Mouse (Mus musculus): ENCODE results near the gene Ccm2l. TPM values are rescaled to one million over a fixed set of nuclear protein-coding genes. Genes with fewer than 3 reads are reported as not detected.

The Ccm2l gene
- polyA plus RNA-seq (2012; ENCODE audit: insufficient read depth, insufficient read length, low replicate concordance, missing spikeins), result not detected in 2 replicates

- TF ChIP-seq POLR2A (IDR thresholded peaks at IDR 0.05; ENCODE audit: insufficient read depth, low read depth, low read length), result no peak
- TF ChIP-seq CTCF (IDR thresholded peaks at IDR 0.05; ENCODE audit: insufficient read depth, low read depth, low read length), result no peak
- H3K27ac ChIP-seq (ENCODE audit: insufficient read depth, low read depth, low read length), result no peak within 1 kb of the TSS
- WGBS, result 62% methylated on average over 12 of the region's 12 CpGs
- H3K4me1 ChIP-seq (ENCODE audit: control insufficient read depth, insufficient read depth, low read length), result peaks cover 4% of the 10 kb centered on the region; the same call in 1 of the 2 replicates
- peak within 1 kb of the TSS; percentile 0; the same call in 1 of the 2 replicates for H3K4me3 ChIP-seq (ENCODE audit: insufficient read depth, low read depth, low read length)
Observed at GRCm38 (mm10) chr2:153065747-153066508, at the start of gene Ccm2l. TSS of gene Ccm2l (plus strand) at chr2:153065955.

GRCm38 (mm10) chr2:153016786-153017185, 49.0 kb upstream of the Ccm2l start:
- TF ChIP-seq CTCF (IDR thresholded peaks at IDR 0.05; ENCODE audit: insufficient read depth, low read depth, low read length), result no peak
- no peak for TF ChIP-seq POLR2A (IDR thresholded peaks at IDR 0.05; ENCODE audit: insufficient read depth, low read depth, low read length)
- 47% methylated on average over 5 of the region's 5 CpGs for WGBS
- Histone ChIP-seq H3K4me1 (ENCODE audit: control insufficient read depth, insufficient read depth, low read length) (peaks cover 8% of the 10 kb centered on the region), H3K27ac (ENCODE audit: insufficient read depth, low read depth, low read length) (no peak overlapping the region), H3K4me3 (ENCODE audit: insufficient read depth, low read depth, low read length) (no peak overlapping the region)

GRCm38 (mm10) chr2:153019355-153019754, 46.4 kb upstream of the Ccm2l start:
- WGBS, result 87% methylated on average over 3 of the region's 3 CpGs
- Histone ChIP-seq H3K27ac (ENCODE audit: insufficient read depth, low read depth, low read length) (no peak overlapping the region), H3K4me3 (ENCODE audit: insufficient read depth, low read depth, low read length) (no peak overlapping the region), H3K4me1 (ENCODE audit: control insufficient read depth, insufficient read depth, low read length) (no peaks in the 10 kb centered on the region)
- TF ChIP-seq CTCF (IDR thresholded peaks at IDR 0.05; ENCODE audit: insufficient read depth, low read depth, low read length), result no peak

GRCm38 (mm10) chr2:153021163-153021562, 44.6 kb upstream of the Ccm2l start:
- TF ChIP-seq CTCF (IDR thresholded peaks at IDR 0.05; ENCODE audit: insufficient read depth, low read depth, low read length) (no peak), POLR2A (IDR thresholded peaks at IDR 0.05; ENCODE audit: insufficient read depth, low read depth, low read length) (no peak)
- no peak overlapping the region for H3K27ac ChIP-seq (ENCODE audit: insufficient read depth, low read depth, low read length)
- no peaks in the 10 kb centered on the region for H3K4me1 ChIP-seq (ENCODE audit: control insufficient read depth, insufficient read depth, low read length)
- 82% methylated on average over 3 of the region's 3 CpGs for WGBS
- H3K4me3 ChIP-seq (ENCODE audit: insufficient read depth, low read depth, low read length), result no peak overlapping the region

- Histone ChIP-seq H3K4me3 (ENCODE audit: insufficient read depth, low read depth, low read length) (no peak overlapping the region), H3K27ac (ENCODE audit: insufficient read depth, low read depth, low read length) (no peak overlapping the region), H3K4me1 (ENCODE audit: control insufficient read depth, insufficient read depth, low read length) (no peaks in the 10 kb centered on the region)
- 62% methylated on average over 4 of the region's 4 CpGs for WGBS
- TF ChIP-seq CTCF (IDR thresholded peaks at IDR 0.05; ENCODE audit: insufficient read depth, low read depth, low read length) (no peak), POLR2A (IDR thresholded peaks at IDR 0.05; ENCODE audit: insufficient read depth, low read depth, low read length) (no peak)
Observed at GRCm38 (mm10) chr2:153022855-153023254, 42.9 kb upstream of the Ccm2l start.

GRCm38 (mm10) chr2:153026052-153026451, 39.7 kb upstream of the Ccm2l start:
- Histone ChIP-seq H3K4me3 (ENCODE audit: insufficient read depth, low read depth, low read length) (no peak overlapping the region), H3K4me1 (ENCODE audit: control insufficient read depth, insufficient read depth, low read length) (peaks cover 2% of the 10 kb centered on the region; the same call in 1 of the 2 replicates), H3K27ac (ENCODE audit: insufficient read depth, low read depth, low read length) (no peak overlapping the region)
- no peak for TF ChIP-seq POLR2A (IDR thresholded peaks at IDR 0.05; ENCODE audit: insufficient read depth, low read depth, low read length)
- no peak for TF ChIP-seq CTCF (IDR thresholded peaks at IDR 0.05; ENCODE audit: insufficient read depth, low read depth, low read length)
- WGBS, result 87% methylated on average over 7 of the region's 7 CpGs

GRCm38 (mm10) chr2:153027501-153027900, 38.3 kb upstream of the Ccm2l start:
- TF ChIP-seq POLR2A (IDR thresholded peaks at IDR 0.05; ENCODE audit: insufficient read depth, low read depth, low read length), result no peak
- TF ChIP-seq CTCF (IDR thresholded peaks at IDR 0.05; ENCODE audit: insufficient read depth, low read depth, low read length), result no peak
- Histone ChIP-seq H3K4me1 (ENCODE audit: control insufficient read depth, insufficient read depth, low read length) (peaks cover 11% of the 10 kb centered on the region; the same call in 1 of the 2 replicates), H3K27ac (ENCODE audit: insufficient read depth, low read depth, low read length) (no peak overlapping the region), H3K4me3 (ENCODE audit: insufficient read depth, low read depth, low read length) (no peak overlapping the region)
- 85% methylated on average over 4 of the region's 4 CpGs for WGBS

- Histone ChIP-seq H3K27ac (ENCODE audit: insufficient read depth, low read depth, low read length) (no peak overlapping the region), H3K4me1 (ENCODE audit: control insufficient read depth, insufficient read depth, low read length) (peaks cover 15% of the 10 kb centered on the region; the same call in 1 of the 2 replicates), H3K4me3 (ENCODE audit: insufficient read depth, low read depth, low read length) (no peak overlapping the region)
- no peak for TF ChIP-seq POLR2A (IDR thresholded peaks at IDR 0.05; ENCODE audit: insufficient read depth, low read depth, low read length)
- no peak for TF ChIP-seq CTCF (IDR thresholded peaks at IDR 0.05; ENCODE audit: insufficient read depth, low read depth, low read length)
- 42% methylated on average over 4 of the region's 4 CpGs for WGBS
Observed at GRCm38 (mm10) chr2:153030422-153030821, 35.3 kb upstream of the Ccm2l start.

All from olfactory bulb, adult 2 months (tissue).